Mouse (Mus musculus) hindbrain, embryonic 16.5 days (tissue): ENCODE results near the gene Col17a1. TPM values are rescaled to one million over a fixed set of nuclear protein-coding genes. Genes with fewer than 3 reads are reported as not detected.

ENCODE experiments used
- ATAC-seq: fragments of 200-750 bp; cut with Nextera tagmentation; 2 replicates; pipeline ENCODE4 v1.8.0; 2017; ENCODE audit warnings: moderate TSS enrichment, moderate library complexity
- H3K27ac ChIP-seq: fragments of 300-500 bp; sonication (generic); 2 replicates; pipeline ENCODE4 v1.5.1; 2014; ENCODE audit warnings: low read depth, mild to moderate bottlenecking, control low read depth, low read length, moderate library complexity
- H3K27me3 ChIP-seq: fragments of 300-500 bp; sonication (generic); replicated peaks from 2 replicates; pipeline ENCODE4 v1.6.1; 2014; ENCODE audit warnings: low read length; ENCODE audit not compliant: control insufficient read depth, insufficient read depth
- H3K36me3 ChIP-seq: fragments of 300-500 bp; sonication (generic); 2 replicates; pipeline ENCODE4 v1.6.1; 2014; ENCODE audit warnings: mild to moderate bottlenecking, low read length, moderate library complexity, mixed read lengths; ENCODE audit not compliant: control insufficient read depth, insufficient read depth
- H3K4me1 ChIP-seq: fragments of 300-500 bp; sonication (generic); 2 replicates; pipeline ENCODE4 v1.6.1; 2014; ENCODE audit warnings: low read depth, low read length; ENCODE audit not compliant: control insufficient read depth, insufficient read depth
- H3K4me2 ChIP-seq: fragments of 300-500 bp; sonication (generic); 2 replicates; pipeline ENCODE4 v1.6.1; 2014; ENCODE audit warnings: mild to moderate bottlenecking, low read length, control low read depth, moderate library complexity
- H3K4me3 ChIP-seq: fragments of 300-500 bp; sonication (generic); 2 replicates; pipeline ENCODE4 v1.5.1; 2014; ENCODE audit warnings: mild to moderate bottlenecking, low read length, control low read depth, moderate library complexity
- H3K9ac ChIP-seq: fragments of 300-500 bp; sonication (generic); 2 replicates; pipeline ENCODE4 v1.6.1; 2014; ENCODE audit warnings: low read depth, mild to moderate bottlenecking, control low read depth, low read length, moderate library complexity
- H3K9me3 ChIP-seq: fragments of 300-500 bp; sonication (generic); 2 replicates; pipeline ENCODE4 v1.6.1; 2014; ENCODE audit warnings: mild to moderate bottlenecking, low read length, moderate library complexity; ENCODE audit not compliant: control insufficient read depth
- WGBS: fragments of 180-500 bp; shearing (Covaris S2); extraction: QIAGEN DNeasy Blood & Tissue Kit; methylation state at CpG from one replicate; pipeline ENCODE4 v1.1.7; 2014; 5-methylcytosine and 5-hydroxymethylcytosine counted together
- polyA plus RNA-seq: library from polyadenylated mRNA; unstranded; fragments of >200 nt; fragmentation: Nextera tagmentation; extraction: Ambion mirVana; gene quantifications from 2 replicates; pipeline ENCODE4 v1.2.1, GENCODE M21; 2015

Gene Col17a1
- polyA plus RNA-seq, 1 experiment from 2014 or later = 0.39 TPM

DNA sequence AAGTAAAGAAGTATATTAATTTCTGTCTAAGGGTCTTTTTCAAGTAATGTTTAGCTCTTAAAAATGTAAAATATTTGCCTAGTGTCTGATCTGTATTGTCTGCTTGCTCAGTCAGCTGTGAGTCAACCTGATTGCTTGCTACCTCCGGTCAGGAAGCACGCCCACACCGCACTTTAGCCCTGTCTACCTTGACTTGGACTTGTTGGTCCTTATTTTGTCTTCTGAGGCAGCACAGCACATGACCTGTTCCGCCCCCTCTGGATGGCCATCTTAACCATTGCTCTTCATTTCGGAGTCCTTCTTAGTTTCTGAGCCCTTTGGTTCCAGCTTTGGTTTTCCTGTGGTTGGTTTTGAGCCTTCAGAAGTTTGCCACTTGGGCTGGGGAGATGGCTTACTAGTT, 60.1 kb downstream of the Col17a1 start:
- Histone ChIP-seq H3K9me3 (no peaks in the 10 kb centered on the region), H3K27ac (no peak overlapping the region), H3K9ac (no peak overlapping the region), H3K27me3 (no peaks in the 10 kb centered on the region), H3K36me3 (no peaks in the 10 kb centered on the region; the same call in 1 of the 2 replicates), H3K4me1 (peaks cover 2% of the 10 kb centered on the region), H3K4me2 (no peak overlapping the region), H3K4me3 (no peak overlapping the region)
- 95% methylated on average over 5 of the region's 5 CpGs for WGBS
- no peak for ATAC-seq

DNA sequence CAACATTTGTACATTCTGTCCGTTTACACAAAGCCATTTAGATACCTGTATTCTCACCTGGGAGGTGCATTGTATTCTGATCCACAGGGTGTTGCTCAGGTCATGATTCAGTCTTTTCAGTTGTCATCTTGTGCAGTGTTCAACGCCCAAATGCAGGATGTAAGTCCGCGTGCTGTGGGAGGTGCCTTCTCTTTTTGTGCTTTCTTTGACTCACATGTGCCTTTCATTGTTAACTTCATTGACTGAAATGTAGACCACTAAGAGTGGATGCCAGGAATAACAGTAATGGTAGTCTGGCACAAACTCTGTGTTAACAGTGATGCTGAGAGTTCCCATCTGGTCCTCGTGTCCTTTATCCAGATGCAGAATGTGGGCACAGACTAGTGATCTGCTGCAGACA, 61.5 kb downstream of the Col17a1 start:
- no peak overlapping the region for H3K9ac ChIP-seq
- no peaks in the 10 kb centered on the region for H3K27me3 ChIP-seq
- no peaks in the 10 kb centered on the region for H3K9me3 ChIP-seq
- no peak overlapping the region for H3K27ac ChIP-seq
- peaks cover 2% of the 10 kb centered on the region for H3K4me1 ChIP-seq
- H3K36me3 ChIP-seq = no peaks in the 10 kb centered on the region; the same call in 1 of the 2 replicates
- WGBS = 79% methylated on average over 5 of the region's 5 CpGs
- no peak overlapping the region for H3K4me2 ChIP-seq
- H3K4me3 ChIP-seq = no peak overlapping the region
- ATAC-seq = no peak

DNA sequence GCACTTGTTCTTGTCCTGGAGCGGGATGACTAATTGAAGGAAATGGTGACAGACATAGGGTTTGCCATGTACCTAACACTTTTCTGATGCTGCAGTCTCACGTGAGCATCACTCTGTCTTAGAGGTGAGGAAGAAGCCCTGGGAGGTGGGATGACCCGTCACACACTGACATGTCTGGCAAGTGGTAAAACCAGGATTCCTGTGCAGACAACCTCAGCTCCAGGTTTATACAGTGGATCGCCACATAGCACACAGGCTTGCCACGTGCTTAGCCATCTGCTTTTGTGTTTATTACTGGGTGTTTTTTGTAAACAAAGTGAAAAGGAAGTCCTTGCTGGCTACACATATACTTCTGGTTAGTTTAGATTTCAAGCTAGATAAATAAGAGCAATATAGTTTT, 62.8 kb downstream of the Col17a1 start:
- ATAC-seq = no peak

DNA sequence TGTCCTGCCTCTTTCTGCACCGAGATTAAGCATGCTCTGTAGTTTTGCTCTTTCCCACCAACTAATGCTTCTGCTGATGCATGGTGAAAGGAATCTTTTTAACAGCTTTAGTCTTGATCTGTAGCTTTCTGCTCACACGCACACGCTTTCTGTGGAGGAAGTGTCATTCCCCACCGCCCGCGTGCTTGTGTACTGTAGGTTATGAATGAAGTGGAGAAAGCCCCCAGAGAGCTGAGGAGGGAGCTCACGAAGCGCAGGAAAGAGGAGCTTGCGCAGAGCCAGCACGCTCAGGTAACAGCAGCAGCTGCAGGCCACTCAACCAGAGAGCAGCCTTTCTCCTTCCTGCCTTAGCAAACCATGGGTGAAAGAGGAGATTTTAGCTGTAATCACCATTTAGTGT, 64.4 kb downstream of the Col17a1 start:
- H3K4me2 ChIP-seq = peak overlapping the region; percentile 35; the same call in 1 of the 2 replicates
- no peaks in the 10 kb centered on the region; the same call in none of the 2 replicates for H3K36me3 ChIP-seq
- peaks cover 2% of the 10 kb centered on the region for H3K4me1 ChIP-seq
- ATAC-seq = peak; percentile 24; the same call in 1 of the 2 replicates
- H3K9ac ChIP-seq = no peak overlapping the region
- no peaks in the 10 kb centered on the region for H3K27me3 ChIP-seq
- WGBS = 75% methylated on average over 10 of the region's 10 CpGs
- no peak overlapping the region for H3K4me3 ChIP-seq
- no peaks in the 10 kb centered on the region for H3K9me3 ChIP-seq
- no peak overlapping the region for H3K27ac ChIP-seq

More for the DNA sequence above, 62.8 kb downstream of the Col17a1 start:
- H3K9ac ChIP-seq = no peak overlapping the region
- no peak overlapping the region for H3K27ac ChIP-seq
- H3K4me2 ChIP-seq = no peak overlapping the region
- no peaks in the 10 kb centered on the region for H3K9me3 ChIP-seq
- H3K36me3 ChIP-seq = no peaks in the 10 kb centered on the region; the same call in 1 of the 2 replicates
- peaks cover 2% of the 10 kb centered on the region for H3K4me1 ChIP-seq
- WGBS = 87% methylated on average over 5 of the region's 5 CpGs
- H3K4me3 ChIP-seq = no peak overlapping the region
- no peaks in the 10 kb centered on the region for H3K27me3 ChIP-seq

DNA sequence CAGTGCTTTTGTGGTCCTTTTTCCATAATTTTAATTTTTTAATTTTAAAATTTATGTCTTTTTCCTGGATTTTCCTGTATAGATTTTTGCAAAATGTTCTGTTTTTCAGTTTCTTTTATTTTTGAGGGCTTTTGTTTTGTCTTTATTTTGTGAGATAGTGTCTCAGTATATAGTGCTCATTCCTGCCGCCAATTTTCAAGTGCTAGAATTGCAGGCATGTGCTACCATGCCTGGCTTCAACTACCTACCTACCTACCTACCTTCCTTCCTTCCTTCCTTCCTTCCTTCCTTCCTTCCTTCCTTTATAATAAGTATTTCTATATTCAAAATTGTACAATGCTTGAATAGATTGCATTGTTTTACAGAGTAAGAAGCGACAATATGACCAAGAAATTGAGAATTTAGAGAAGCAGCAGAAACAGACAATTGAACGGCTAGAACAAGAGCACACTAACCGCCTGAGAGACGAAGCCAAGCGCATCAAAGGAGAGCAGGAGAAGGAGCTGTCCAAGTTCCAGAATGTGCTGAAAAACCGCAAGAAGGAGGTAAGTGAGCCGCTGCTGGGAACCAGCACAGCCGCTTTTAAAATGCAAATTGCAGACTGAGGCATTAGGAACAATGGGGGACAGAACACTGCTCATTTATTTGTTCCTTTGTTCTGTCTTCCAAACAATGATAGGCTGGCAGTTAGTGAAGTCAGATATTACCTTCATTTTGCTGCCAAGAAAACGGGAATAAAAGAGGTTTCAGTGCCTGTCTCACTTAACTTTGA, 66.8 kb downstream of the Col17a1 start:
- Histone ChIP-seq H3K36me3 (no peaks in the 10 kb centered on the region; the same call in none of the 2 replicates), H3K4me2 (no peak overlapping the region), H3K4me3 (no peak overlapping the region), H3K9me3 (no peaks in the 10 kb centered on the region), H3K4me1 (peaks cover 2% of the 10 kb centered on the region), H3K27ac (0 out of 2 replicates have a peak overlapping the region, but pooled peaks have one; percentile 42), H3K27me3 (no peaks in the 10 kb centered on the region), H3K9ac (no peak overlapping the region)
- ATAC-seq = no peak
- WGBS = 21% methylated on average over 10 of the region's 10 CpGs

DNA sequence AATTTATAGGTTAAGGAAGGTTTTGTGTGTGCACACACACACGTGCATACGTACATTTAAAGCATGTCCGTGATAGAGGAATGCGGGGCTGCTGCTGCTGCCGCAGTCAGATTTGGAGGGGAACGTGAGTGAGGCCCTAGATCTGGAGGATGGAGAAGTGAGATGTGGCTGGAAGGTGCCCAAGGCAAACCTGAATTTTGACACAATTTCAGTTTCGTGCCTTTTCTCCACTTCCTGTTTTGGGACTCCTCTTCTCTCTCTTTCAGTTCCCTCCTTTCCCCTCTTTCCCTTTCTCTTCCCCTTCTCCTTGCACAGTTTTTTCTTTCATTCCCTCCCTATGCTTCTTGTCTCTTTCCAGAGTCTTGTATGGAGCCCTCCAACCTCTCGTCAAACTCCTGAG, 70.4 kb downstream of the Col17a1 start:
- ATAC-seq = no peak
- Histone ChIP-seq H3K9ac (no peak overlapping the region), H3K4me2 (no peak overlapping the region), H3K4me1 (no peaks in the 10 kb centered on the region; the same call in 1 of the 2 replicates), H3K9me3 (peaks cover 2% of the 10 kb centered on the region; the same call in 1 of the 2 replicates), H3K4me3 (no peak overlapping the region), H3K36me3 (peaks cover 4% of the 10 kb centered on the region), H3K27me3 (no peaks in the 10 kb centered on the region), H3K27ac (no peak overlapping the region)
- 87% methylated on average over 8 of the region's 8 CpGs for WGBS

DNA sequence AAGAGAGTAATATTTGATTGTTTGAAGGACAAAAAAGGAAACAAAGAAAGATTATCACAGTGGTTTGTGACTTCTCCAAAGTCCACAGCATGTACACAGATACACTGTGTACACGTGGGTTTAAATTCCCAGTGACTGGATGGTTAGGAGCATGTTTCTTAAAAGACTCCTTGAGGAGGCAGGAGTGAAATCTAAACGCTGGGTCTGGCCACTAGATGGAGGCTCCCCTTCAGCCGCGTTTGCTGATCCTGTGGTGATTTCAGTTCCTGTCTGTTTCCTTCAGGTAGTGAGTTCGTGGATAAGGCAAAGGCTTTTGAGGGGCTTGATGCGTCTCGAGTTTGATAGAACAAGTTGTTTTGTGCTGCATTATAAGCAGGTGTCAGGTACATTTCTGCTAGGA, 78.5 kb downstream of the Col17a1 start:
- H3K9ac ChIP-seq = no peak overlapping the region
- H3K4me2 ChIP-seq = no peak overlapping the region
- H3K36me3 ChIP-seq = peaks cover 4% of the 10 kb centered on the region
- H3K4me3 ChIP-seq = no peak overlapping the region
- WGBS = 53% methylated on average over 7 of the region's 7 CpGs
- no peaks in the 10 kb centered on the region for H3K27me3 ChIP-seq
- H3K9me3 ChIP-seq = peaks cover 2% of the 10 kb centered on the region; the same call in 1 of the 2 replicates
- H3K4me1 ChIP-seq = no peaks in the 10 kb centered on the region
- no peak for ATAC-seq
- no peak overlapping the region for H3K27ac ChIP-seq

DNA sequence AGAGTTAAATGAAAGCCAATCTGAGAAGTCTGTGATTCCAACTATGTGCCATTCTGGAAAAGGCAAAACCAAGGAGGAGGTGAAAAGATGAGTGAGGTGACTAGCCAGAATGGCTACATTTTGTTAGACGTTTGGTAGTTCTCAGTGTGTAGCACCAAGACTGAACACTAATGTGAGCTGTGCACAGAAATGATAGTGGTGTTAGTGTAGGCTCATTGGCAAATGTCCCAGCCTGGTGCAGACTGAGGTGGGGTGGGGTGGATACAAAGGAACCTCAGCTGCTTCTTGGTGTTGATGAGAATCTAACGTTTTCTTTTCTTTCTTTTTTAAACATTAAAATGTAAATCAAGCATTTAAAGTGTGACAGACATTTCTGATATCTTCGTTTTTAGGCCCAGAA, 83.4 kb downstream of the Col17a1 start:
- Histone ChIP-seq H3K4me1 (no peaks in the 10 kb centered on the region), H3K36me3 (no peaks in the 10 kb centered on the region), H3K9ac (no peak overlapping the region), H3K27me3 (no peaks in the 10 kb centered on the region), H3K4me2 (no peak overlapping the region), H3K9me3 (no peaks in the 10 kb centered on the region), H3K4me3 (no peak overlapping the region), H3K27ac (no peak overlapping the region)
- 64% methylated on average over 3 of the region's 3 CpGs for WGBS
- ATAC-seq = no peak
